Mouse (Mus musculus) left cerebral cortex, postnatal 14 days (tissue): ENCODE data around the gene Rbm47. TPM values are rescaled to one million over a fixed set of nuclear protein-coding genes. Genes with fewer than 3 reads are reported as not detected.

ENCODE experiments used
- DNase-seq, 2 experiments: peaks; one replicate each; pipeline ENCODE4 v3.0.0; 2021 to 2022; ENCODE audit warnings: low spot score in 2 of 2, mixed read lengths in 1 of 2
- intact Hi-C: fragments of 180-260 bp; cut with DNase I; formaldehyde crosslinking; loops from one replicate; pipeline ENCODE4 v1.15.1; 2025
- total RNA-seq, 2 experiments: library from RNA; stranded (reverse); gene quantifications; 2 replicates each; pipeline ENCODE4 v1.2.3; 2021

Rbm47 gene
- total RNA-seq, 2 experiments from 2014 or later, result 1.2 to 1.6 TPM

- DNase-seq, result no peak
- intact Hi-C loops, result no loop called here
Measured at GRCm38 (mm10) chr5:66098094-66098871, 74.6 kb downstream of the Rbm47 start.

- intact Hi-C loops, result no loop called here
- DNase-seq, result no peak
Measured at GRCm38 (mm10) chr5:66096081-66096480, 76.8 kb downstream of the Rbm47 start.

GRCm38 (mm10) chr5:66095166-66095565, 77.8 kb downstream of the Rbm47 start:
- intact Hi-C loops, result no loop called here
- DNase-seq, result no peak

- DNase-seq, result no peak
- intact Hi-C loops, result no loop called here
Measured at GRCm38 (mm10) chr5:66090037-66090436, 82.9 kb downstream of the Rbm47 start.

DNA sequence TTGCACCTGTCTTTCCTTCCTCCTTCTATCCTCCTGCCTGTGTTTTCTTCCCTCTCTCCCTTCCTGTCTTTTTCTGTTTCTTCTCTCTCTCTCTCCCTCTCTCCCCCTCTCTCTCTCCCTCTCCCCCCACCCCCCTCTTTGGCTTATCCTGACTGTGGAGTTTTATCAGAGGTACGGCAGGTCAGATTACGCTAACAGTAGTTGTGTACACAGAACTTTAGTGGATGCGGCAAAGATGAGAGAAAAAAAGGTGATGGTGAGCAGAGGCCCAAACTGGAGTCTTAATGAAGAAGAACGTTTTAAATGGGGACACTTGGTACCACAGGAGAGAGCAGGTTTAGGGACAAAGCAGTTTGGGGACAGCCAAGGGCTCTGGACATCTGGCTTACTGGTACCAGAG, 83.3 kb downstream of the Rbm47 start:
- intact Hi-C loops, result no loop called here
- DNase-seq, result no peak

- DNase-seq, result no peak
- intact Hi-C loops, result no loop called here
Measured at GRCm38 (mm10) chr5:66088902-66089295, 84.0 kb downstream of the Rbm47 start.

GRCm38 (mm10) chr5:66088247-66088901, 84.5 kb downstream of the Rbm47 start:
- intact Hi-C loops, result no loop called here
- DNase-seq, result no peak

DNA sequence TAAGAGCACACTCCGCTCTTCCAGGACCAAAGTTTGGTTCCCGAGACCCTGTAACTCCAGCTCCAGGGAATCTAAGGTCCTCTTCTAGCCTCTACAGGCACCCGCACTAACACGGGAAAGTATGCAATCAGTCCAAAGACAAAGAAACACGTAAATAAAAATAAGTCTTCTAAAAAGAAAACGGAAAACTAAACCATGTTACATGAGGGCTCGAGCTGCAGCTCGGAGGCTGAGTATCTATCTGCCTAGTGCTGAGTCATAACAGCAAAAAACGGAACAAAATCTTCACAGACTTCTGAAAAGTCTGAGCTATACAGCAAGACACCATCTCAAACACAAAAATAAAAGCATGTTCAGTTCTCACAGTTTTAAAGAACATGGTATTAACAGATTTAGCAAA, 86.0 kb downstream of the Rbm47 start:
- intact Hi-C loops, result no loop called here
- no peak for DNase-seq

DNA sequence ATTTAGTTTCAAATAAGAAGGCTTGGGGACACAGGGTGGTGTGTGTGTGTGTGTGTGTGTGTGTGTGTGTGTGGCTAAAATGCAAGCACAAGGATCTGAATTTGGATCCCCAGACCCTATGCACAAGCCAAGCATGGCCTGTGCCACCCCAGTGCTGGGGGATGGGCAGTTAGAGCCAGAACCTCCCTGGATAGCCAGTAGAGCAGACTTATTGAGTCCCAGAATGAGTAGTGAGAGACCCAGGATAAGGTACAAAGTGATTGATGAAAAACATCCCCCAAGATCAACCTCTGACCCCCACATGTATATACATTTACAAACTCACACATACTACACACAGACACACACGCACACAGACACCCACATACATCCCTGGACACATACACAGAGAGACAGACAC, 86.6 kb downstream of the Rbm47 start:
- DNase-seq, result no peak
- intact Hi-C loops, result no loop called here

DNA sequence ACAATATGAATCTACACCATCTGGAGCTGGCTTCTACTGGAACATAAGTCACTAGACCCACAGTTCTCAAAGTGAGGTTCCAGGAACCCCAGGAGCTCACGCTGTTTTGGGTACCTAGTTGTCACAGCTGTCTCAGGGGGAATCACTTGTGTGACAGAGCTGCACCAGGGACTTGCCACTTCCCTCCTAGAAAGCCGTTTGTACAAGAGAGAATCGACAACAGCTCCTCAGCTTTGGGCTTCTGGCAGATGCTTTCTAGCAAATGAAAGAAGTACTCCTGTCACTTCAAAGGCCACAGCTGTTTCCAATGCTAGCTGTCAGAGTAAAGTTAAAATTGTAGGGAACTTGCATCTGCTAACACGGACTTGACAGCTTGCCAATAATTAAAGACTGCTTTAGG, 87.4 kb downstream of the Rbm47 start:
- intact Hi-C loops, result no loop called here
- DNase-seq, result peak in 1 of 2 experiments; percentile 26

- DNase-seq, result no peak
- intact Hi-C loops, result no loop called here
Measured at GRCm38 (mm10) chr5:66084541-66084940, 88.4 kb downstream of the Rbm47 start.

- DNase-seq, result peak; percentile 36 to 79
- intact Hi-C loops, result no loop called here
Measured at GRCm38 (mm10) chr5:66083350-66083749, 89.6 kb downstream of the Rbm47 start.

DNA sequence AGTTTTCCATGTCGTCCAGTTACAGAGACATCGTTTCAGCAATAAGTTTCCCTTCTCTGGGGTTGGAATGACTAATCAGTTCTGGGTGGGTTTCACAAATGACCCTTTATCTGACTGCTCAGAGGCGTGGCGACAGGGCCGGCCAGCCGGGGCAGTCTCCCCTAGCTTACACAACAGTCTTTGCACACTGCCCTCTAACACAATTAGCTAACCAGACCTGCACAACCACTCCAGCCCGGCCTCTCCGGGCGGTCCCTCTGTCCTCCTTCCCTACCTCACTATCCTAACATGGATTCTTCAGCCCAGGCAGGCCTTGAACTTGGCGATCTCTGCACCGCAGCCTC, 90.7 kb downstream of the Rbm47 start:
- intact Hi-C loops, result no loop called here
- DNase-seq, result no peak

DNA sequence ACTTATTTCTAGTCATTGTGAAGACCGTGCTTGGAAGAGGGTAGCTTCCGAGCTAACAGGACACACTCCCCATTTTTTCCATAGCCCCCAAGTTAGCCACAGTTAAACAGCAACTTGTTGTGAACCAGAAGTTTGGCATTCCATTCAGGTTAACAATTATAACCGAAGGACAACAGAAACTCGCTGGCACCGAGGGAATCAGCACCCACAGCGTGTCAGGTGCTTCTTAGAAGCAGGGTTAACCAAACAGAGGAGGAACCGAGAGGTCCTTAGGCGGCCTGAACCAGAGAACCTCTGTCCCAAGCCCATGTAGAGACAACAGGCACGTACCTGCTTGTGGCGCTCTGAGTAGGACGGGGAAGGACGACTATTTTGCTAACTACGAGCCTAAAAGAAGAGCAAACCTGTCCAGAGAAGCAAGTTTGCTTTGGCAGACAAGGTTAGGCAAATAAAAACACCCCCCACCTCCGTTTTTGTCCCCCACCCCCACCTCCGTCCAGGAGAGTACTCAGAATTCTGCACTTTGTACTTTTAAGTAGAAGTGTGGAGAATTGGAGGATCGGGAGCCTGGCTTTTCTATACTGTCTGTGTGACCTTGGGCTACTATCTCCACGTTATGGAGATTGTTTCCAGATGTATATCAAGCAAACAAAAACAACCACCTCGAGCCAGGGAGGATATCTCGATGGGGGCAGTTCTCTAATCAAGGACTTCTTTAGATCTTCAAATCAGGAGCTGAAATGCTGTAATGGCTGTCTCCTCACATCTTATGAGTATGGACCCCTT, 91.3 kb downstream of the Rbm47 start:
- intact Hi-C loops, result no loop called here
- no peak for DNase-seq

- DNase-seq, result no peak
- intact Hi-C loops, result no loop called here
Measured at GRCm38 (mm10) chr5:66080529-66081220, 92.2 kb downstream of the Rbm47 start.

DNA sequence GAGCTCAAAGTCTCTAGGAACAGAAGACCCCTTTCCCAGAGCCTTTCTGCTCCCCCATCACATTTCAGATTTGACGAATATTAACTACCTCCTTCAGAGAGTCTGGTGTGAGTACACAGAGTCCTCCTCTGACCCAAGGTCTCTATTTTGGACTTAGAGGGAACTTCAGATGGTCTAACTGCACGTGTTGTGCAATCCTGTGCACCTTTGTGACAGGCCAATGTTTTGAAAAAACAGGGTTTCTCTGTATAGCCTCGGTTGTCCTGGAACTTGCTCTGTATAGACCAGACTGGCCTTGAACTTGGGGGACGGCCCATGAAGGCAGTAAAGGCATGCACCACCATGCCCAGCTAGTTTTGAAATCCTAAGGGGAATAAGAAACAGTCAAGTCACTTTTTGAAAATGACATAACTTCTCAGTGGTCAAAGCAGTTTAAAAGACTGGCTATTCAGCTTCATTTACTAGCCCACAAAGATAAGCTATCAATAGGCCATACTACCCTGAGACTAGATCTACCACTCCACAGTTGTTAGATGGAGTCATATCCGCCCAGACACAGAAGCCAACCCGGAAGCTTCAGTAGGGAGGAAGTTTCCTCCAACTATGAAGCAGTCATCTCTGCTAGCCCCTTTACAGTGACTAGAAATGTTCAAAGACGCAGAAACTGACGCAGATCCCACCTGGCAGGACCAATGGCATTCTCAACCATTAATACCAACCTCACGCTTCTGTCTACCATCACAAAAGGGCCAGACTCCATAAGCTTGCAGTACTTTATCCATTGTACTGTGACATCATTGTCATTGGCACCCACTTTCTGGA, 93.3 kb downstream of the Rbm47 start:
- no peak for DNase-seq
- intact Hi-C loops, result no loop called here

- DNase-seq, result no peak
- intact Hi-C loops, result no loop called here
Measured at GRCm38 (mm10) chr5:66078491-66079012, 94.4 kb downstream of the Rbm47 start.

GRCm38 (mm10) chr5:66077416-66077815, 95.5 kb downstream of the Rbm47 start:
- intact Hi-C loops, result no loop called here
- peak; percentile 27 to 38 for DNase-seq
